Mouse (Mus musculus) kidney, adult 2 months (tissue): ENCODE results near the gene P3h4.

Experiments used
- CTCF ChIP-seq: fragments of 200-500 bp; conservative IDR thresholded peaks from 2 replicates; pipeline ENCODE4 v1.5.1; 2011; ENCODE audit warnings: low read depth, mild to moderate bottlenecking, control low read depth, low read length, moderate library complexity, mixed read lengths; ENCODE audit not compliant: insufficient read depth, insufficient read length
- POLR2A ChIP-seq: fragments of 200-500 bp; IDR thresholded peaks from one replicate; pipeline ENCODE4 v1.6.1; 2011; ENCODE audit warnings: low read depth, low read length, control low read depth

DNA sequence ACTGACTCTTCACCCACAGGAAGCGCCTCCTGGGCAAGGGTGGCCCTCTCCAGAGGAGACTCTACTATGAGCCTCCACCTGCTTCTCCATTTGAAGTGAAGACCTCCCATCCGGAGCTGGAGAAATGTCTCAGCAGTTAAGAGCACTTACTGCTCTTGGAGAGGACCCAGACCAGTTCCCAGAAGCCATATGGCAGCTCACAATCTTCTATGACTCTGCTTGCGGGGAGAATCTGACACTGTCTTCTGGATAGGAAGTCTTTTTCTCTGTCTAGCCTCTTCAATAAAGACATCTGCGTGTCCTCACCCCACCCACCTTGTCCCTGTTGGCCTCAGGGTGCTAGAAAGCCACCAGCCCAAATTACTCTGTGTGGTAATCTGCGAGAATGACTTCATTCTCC lies 21.7 kb downstream of the P3h4 start:
- TF ChIP-seq CTCF, result no peak
- TF ChIP-seq POLR2A, result no peak
